Comparison of ENCODE assay signal across 14 mouse cellular contexts in the genomic region with DNA sequence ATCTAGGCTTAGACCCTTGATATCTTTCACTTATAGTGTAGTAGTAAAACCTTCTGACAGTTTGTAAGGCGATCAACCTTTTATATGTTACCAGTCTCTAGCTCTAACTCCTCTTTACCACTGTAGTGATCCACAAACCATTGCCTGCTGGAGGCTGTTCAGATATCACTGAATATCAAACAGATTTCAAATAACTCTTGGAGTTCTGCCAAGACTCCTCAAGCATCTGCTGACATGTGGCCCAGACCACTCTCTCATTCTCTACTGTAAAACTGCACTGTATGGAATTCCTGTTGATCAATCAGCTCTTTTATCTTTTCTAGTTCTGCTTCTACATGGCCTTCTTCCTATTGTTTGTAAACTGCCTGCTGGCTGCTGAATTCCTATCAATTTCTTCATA.
"Had no signal": no experiment of that assay in that cellular context is flagged by ENCODE, and none has a peak within 500 bp of the region (broad histone marks: within the 10 kb centered on the region; RNA-seq: fewer than 3 reads in every experiment).

No protein-coding gene starts in this region.

- H3K27me3 ChIP-seq: limb, embryonic 13.5 days; liver, embryonic 13.5 days; megakaryocyte, embryonic 14.5 days; midbrain, embryonic 15.5 days had no signal

- DNase-seq: kidney, adult 9 months; kidney, postnatal 14 days; kidney, postnatal 4 days; left cerebral cortex, postnatal 4 days; liver, embryonic 13.5 days; lung, adult 2 months; lung, postnatal 36 days; thymus, adult 18-20 months; thymus, postnatal 36 days had no signal

- H3K4me1 ChIP-seq: limb, embryonic 13.5 days; liver, embryonic 13.5 days; megakaryocyte, embryonic 14.5 days; midbrain, embryonic 10.5 days; midbrain, embryonic 15.5 days had no signal

- H3K4me3 ChIP-seq: limb, embryonic 13.5 days; liver, embryonic 13.5 days; megakaryocyte, embryonic 14.5 days; midbrain, embryonic 10.5 days; midbrain, embryonic 15.5 days had no signal

- ATAC-seq: lung, postnatal 0 days; midbrain, embryonic 15.5 days had no signal

- H3K36me3 ChIP-seq: limb, embryonic 13.5 days; liver, embryonic 13.5 days; midbrain, embryonic 10.5 days; midbrain, embryonic 15.5 days had no signal

- H3K9ac ChIP-seq: limb, embryonic 13.5 days; liver, embryonic 13.5 days; midbrain, embryonic 15.5 days had no signal

- H3K9me3 ChIP-seq: limb, embryonic 13.5 days; liver, embryonic 13.5 days; megakaryocyte, embryonic 14.5 days; midbrain, embryonic 10.5 days; midbrain, embryonic 15.5 days had no signal

- H3K4me2 ChIP-seq: limb, embryonic 13.5 days; liver, embryonic 13.5 days; midbrain, embryonic 15.5 days had no signal

- H3K27ac ChIP-seq: limb, embryonic 13.5 days; liver, embryonic 13.5 days; midbrain, embryonic 10.5 days; midbrain, embryonic 15.5 days had no signal
